Mouse (Mus musculus) heart, embryonic 15.5 days (tissue): ENCODE results near the gene Lsm11. TPM values are rescaled to one million over a fixed set of nuclear protein-coding genes. Genes with fewer than 3 reads are reported as not detected.

ENCODE experiments used
- ATAC-seq: fragments of 200-750 bp; cut with Nextera tagmentation; replicated peaks from 2 replicates; pipeline ENCODE4 v1.8.0; 2017; ENCODE audit warnings: low read depth, moderate TSS enrichment; ENCODE audit not compliant: insufficient number of reproducible peaks, insufficient read depth, low FRiP score
- H3K27ac ChIP-seq: fragments of 300-500 bp; sonication (generic); 2 replicates; pipeline ENCODE4 v1.5.1; 2015; ENCODE audit warnings: mild to moderate bottlenecking, inconsistent platforms
- H3K27me3 ChIP-seq: fragments of 300-500 bp; sonication (generic); 2 replicates; pipeline ENCODE4 v1.6.1; 2015; ENCODE audit warnings: inconsistent platforms
- H3K36me3 ChIP-seq: fragments of 300-500 bp; sonication (generic); 2 replicates; pipeline ENCODE4 v1.6.1; 2015; ENCODE audit warnings: mild to moderate bottlenecking, inconsistent platforms
- H3K4me1 ChIP-seq: fragments of 300-500 bp; sonication (generic); replicated peaks from 2 replicates; pipeline ENCODE4 v1.6.1; 2015; ENCODE audit warnings: inconsistent platforms
- H3K4me2 ChIP-seq: fragments of 300-500 bp; sonication (generic); 2 replicates; pipeline ENCODE4 v1.6.1; 2015; ENCODE audit warnings: inconsistent platforms, mild to moderate bottlenecking, moderate library complexity
- H3K4me3 ChIP-seq: fragments of 300-500 bp; sonication (generic); 2 replicates; pipeline ENCODE4 v1.5.1; 2015; ENCODE audit warnings: mild to moderate bottlenecking, inconsistent platforms
- H3K9ac ChIP-seq: fragments of 300-500 bp; sonication (generic); 2 replicates; pipeline ENCODE4 v1.6.1; 2015; ENCODE audit warnings: mild to moderate bottlenecking, inconsistent platforms
- H3K9me3 ChIP-seq: fragments of 300-500 bp; sonication (generic); replicated peaks from 2 replicates; pipeline ENCODE4 v1.6.1; 2016; ENCODE audit warnings: inconsistent platforms
- whole genome bisulfite sequencing: fragments of 180-500 bp; shearing (Covaris S2); methylation state at CpG from one replicate; pipeline ENCODE4 v1.1.7; 2015; ENCODE audit warnings: mixed read lengths; 5-methylcytosine and 5-hydroxymethylcytosine counted together
- polyA plus RNA-seq: library from polyadenylated mRNA; unstranded; fragments of >200 nt; fragmentation: Nextera tagmentation; extraction: Ambion mirVana; gene quantifications from 2 replicates; pipeline ENCODE4 v1.2.1, GENCODE M21; 2015

The Lsm11 gene
- polyA plus RNA-seq, 1 experiment from 2014 or later: 5.4 TPM

DNA sequence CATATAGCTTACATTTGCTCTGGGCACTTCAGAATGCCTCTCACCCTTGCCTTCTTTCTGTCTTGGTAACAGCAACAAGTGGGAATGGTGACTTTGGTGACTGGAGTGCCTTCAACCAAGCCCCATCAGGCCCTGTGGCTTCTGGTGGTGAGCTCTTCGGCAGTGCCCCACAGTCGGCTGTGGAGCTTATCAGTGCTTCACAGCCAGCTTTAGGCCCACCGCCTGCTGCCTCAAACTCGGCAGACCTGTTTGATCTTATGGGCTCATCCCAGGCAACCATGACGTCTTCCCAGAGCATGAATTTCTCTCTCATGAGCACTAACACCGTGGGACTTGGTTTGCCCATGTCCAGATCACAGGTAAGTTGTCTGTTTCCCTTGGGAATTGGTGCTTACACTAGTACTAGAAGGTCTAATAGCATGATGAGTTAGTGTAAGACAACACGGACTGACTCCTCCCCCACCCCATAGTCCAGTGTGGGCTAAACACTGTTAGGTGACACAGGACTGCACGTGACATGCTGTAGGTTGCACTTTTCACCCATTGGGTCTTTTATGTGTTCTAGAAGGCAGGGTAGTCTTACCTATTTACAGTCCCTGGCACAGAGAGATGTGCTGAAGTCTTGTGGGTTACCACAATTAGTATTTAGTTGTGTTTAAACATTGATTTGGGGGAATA is 38.5 kb downstream of the Lsm11 start:
- Histone ChIP-seq H3K27me3 (no peaks in the 10 kb centered on the region), H3K4me2 (no peak overlapping the region), H3K9me3 (no peaks in the 10 kb centered on the region), H3K9ac (no peak overlapping the region), H3K27ac (no peak overlapping the region), H3K36me3 (peaks cover 69% of the 10 kb centered on the region), H3K4me3 (no peak overlapping the region), H3K4me1 (no peaks in the 10 kb centered on the region)
- no peak for ATAC-seq
- 76% methylated on average over 8 of the region's 8 CpGs for WGBS

DNA sequence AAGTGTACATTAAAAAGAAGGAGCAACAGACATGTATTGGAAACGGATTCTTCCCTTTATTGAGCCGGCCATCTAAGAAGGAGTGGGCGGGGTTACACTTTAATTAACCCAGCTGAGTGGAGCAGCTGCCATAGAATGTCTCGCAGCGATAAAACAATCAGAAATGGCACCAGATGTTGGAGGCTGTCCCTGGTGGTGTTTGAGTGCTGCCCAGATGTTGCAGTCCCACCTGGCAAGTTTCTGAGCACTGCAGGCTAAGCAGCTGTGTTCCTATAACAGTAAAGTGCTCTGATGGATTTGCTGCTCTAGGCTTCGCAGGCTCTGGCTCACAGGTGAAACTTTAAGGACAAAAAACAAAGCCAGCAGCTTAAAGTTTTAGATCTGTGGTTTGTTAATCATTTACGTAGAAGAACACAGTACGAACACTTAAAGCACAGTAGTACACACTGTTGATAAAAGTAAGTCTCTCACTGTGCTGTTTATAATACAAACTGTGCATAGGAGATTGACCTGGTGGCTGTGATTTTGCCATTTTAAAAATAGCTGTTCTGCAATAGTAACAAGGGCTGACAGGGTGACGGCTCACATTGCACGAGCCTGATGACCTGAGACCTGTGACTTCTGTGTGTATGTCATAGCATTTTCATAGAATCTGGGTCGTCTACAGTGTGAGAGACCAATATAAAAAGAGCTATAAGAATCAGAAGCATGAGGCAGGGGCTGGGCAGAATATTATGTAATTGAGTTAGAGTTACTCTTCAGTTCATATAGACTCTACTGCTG is 44.3 kb downstream of the Lsm11 start:
- Histone ChIP-seq H3K27me3 (no peaks in the 10 kb centered on the region), H3K9me3 (no peaks in the 10 kb centered on the region), H3K27ac (peak overlapping the region; percentile 71), H3K4me3 (no peak overlapping the region), H3K36me3 (peaks cover 29% of the 10 kb centered on the region), H3K9ac (no peak overlapping the region), H3K4me1 (peaks cover 7% of the 10 kb centered on the region), H3K4me2 (no peak overlapping the region)
- no peak for ATAC-seq
- 64% methylated on average over 11 of the region's 11 CpGs for WGBS

DNA sequence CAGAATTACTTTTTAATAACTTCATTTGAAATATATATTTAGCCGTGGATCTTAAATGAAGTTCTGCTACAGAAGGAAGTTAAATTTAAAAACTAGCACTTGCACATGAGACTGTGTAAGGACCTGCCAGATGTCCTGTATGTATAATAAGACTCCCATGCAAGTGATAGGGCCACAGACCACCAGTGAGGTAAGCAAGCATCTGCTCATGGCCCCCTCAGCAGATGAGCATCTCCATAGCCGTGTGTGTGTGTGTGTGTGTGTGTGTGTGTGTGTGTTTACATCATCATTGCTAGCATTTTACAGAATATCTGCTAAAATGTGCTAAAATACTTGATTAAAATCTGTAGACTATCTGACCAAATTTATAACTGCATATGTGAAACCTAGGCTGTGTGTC is 47.3 kb downstream of the Lsm11 start:
- H3K9me3 ChIP-seq: no peaks in the 10 kb centered on the region
- ATAC-seq: no peak
- H3K4me2 ChIP-seq: no peak overlapping the region
- no peak overlapping the region for H3K9ac ChIP-seq
- 86% methylated on average over 2 of the region's 2 CpGs for WGBS
- H3K4me1 ChIP-seq: peaks cover 15% of the 10 kb centered on the region
- no peaks in the 10 kb centered on the region for H3K27me3 ChIP-seq
- no peak overlapping the region for H3K27ac ChIP-seq
- no peak overlapping the region for H3K4me3 ChIP-seq
- peaks cover 33% of the 10 kb centered on the region for H3K36me3 ChIP-seq

DNA sequence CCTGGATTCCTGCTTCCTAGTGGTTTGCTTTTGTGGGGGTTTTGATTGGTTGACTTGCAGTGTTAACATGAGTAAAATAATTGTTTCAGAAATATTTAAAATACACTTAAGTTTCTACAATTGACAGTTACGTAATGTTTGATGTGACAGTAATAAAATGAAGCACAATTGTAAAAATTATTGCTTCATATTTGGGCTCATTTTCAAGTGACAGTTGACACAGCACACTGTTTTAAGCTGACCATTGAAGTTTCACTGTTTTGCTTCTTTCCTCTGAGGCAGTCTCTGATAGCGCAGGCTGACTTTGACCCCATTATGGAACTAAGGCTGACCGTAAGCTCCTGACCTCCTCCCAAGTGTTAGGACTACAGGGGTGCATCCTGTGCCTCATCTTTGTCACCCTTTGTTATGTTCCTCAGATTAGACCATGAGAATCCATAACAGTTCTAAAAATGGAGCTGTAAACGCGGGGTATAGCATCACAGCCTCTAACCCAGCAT is 51.8 kb downstream of the Lsm11 start:
- no peak for ATAC-seq
- WGBS: 62% methylated on average over 5 of the region's 5 CpGs
- H3K27me3 ChIP-seq: no peaks in the 10 kb centered on the region
- no peaks in the 10 kb centered on the region for H3K9me3 ChIP-seq
- H3K27ac ChIP-seq: no peak overlapping the region
- no peak overlapping the region for H3K4me2 ChIP-seq
- H3K36me3 ChIP-seq: peaks cover 52% of the 10 kb centered on the region
- no peak overlapping the region for H3K9ac ChIP-seq
- H3K4me3 ChIP-seq: no peak overlapping the region
- peaks cover 7% of the 10 kb centered on the region; the same call in 1 of the 2 replicates for H3K4me1 ChIP-seq

DNA sequence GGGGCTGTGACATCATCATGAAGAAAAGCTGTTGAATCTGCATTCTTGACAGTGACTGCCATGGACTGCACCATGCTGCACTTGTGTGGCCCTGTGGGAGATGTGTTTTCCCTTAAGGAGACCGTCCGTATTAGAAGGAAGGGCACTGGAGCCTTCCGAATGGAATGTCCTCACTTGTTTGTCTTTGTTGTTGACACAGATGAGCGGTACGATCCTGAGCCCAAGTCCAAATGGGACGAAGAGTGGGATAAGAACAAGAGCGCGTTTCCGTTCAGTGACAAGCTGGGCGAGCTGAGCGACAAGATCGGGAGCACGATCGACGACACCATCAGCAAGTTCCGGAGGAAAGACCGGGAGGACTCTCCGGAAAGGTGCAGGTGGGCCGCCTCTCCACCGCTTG is 54.3 kb downstream of the Lsm11 start:
- no peak overlapping the region for H3K4me2 ChIP-seq
- no peak overlapping the region for H3K9ac ChIP-seq
- H3K4me3 ChIP-seq: no peak overlapping the region
- H3K36me3 ChIP-seq: peaks cover 50% of the 10 kb centered on the region
- no peaks in the 10 kb centered on the region for H3K9me3 ChIP-seq
- H3K4me1 ChIP-seq: peaks cover 7% of the 10 kb centered on the region; the same call in 1 of the 2 replicates
- no peak overlapping the region for H3K27ac ChIP-seq
- no peak for ATAC-seq
- H3K27me3 ChIP-seq: no peaks in the 10 kb centered on the region
- 90% methylated on average over 20 of the region's 20 CpGs for WGBS

DNA sequence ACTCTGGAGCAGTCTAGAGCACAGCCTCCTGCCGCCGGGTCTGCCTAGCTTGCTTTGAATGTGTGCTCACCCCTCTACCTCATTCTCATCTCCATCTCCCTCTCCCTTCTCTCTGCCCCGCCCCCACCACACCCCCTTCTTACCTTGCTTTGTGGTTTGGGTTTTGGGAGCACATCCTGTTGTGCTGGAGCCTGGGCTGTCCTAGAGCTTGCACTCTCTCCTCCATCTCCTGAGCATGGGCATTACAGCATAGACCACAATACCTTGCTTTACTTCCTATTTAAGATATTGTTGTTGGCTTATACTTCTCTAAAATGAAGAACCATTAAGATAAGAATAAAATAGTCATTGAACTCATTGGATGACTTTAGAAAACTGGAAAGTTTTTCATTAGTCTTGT is 54.8 kb downstream of the Lsm11 start:
- Histone ChIP-seq H3K27me3 (no peaks in the 10 kb centered on the region), H3K27ac (no peak overlapping the region), H3K9me3 (no peaks in the 10 kb centered on the region), H3K9ac (no peak overlapping the region), H3K36me3 (peaks cover 46% of the 10 kb centered on the region), H3K4me2 (no peak overlapping the region), H3K4me1 (peaks cover 7% of the 10 kb centered on the region; the same call in 1 of the 2 replicates), H3K4me3 (no peak overlapping the region)
- ATAC-seq: no peak
- 82% methylated on average over 3 of the region's 3 CpGs for WGBS

DNA sequence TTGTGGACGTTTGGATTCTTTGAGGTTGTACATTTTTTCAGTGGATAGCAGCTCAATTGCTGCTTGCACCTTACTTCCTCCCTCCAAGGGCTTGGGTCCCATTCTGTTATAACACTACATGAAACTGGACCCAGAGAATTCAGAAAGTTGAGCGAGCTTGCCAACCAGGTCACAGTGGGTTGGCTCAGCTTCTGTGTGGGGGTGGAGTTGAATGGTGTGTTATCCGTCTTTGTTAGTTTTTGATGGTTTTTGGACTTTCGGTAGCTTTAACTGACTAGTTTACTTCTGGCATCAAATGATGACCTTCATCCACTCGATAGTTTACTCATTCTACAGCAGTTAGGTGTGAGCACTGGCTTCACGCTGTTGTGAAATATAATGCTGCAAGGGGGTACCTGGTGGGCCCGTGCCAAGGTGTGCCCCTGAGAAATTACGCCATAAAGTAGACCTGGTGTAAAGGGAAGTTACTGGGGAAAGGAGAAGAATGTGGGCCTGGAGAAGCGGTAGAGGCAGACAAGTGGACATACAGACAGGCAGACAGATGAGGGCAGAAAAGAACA is 56.2 kb downstream of the Lsm11 start:
- H3K4me3 ChIP-seq: no peak overlapping the region
- 88% methylated on average over 9 of the region's 9 CpGs for WGBS
- no peak overlapping the region for H3K4me2 ChIP-seq
- no peaks in the 10 kb centered on the region for H3K27me3 ChIP-seq
- no peak overlapping the region for H3K9ac ChIP-seq
- no peak for ATAC-seq
- peaks cover 10% of the 10 kb centered on the region for H3K4me1 ChIP-seq
- no peak overlapping the region for H3K27ac ChIP-seq
- peaks cover 31% of the 10 kb centered on the region for H3K36me3 ChIP-seq
- no peaks in the 10 kb centered on the region for H3K9me3 ChIP-seq

DNA sequence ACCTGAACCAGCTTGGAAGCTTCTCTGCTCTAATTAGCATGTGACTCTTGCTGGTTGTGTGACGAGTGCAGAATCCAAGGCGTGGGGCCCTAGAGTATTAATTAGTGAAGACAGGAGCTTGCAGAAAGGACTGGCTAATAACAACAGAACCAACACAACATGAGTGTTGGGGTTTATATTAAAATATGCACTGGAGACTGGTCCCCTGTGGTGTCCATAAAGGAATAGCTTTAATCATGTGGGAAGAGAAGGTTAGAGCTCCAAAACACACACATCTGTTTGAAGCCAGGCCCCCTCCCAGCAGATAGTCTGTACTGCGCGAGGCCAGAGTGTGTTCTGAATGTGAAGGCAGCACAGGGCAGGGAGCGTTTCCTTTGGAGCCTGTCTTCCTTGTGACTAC is 58.1 kb downstream of the Lsm11 start:
- no peak for ATAC-seq
- peaks cover 16% of the 10 kb centered on the region for H3K4me1 ChIP-seq
- WGBS: 90% methylated on average over 5 of the region's 5 CpGs
- no peak overlapping the region for H3K4me2 ChIP-seq
- no peak overlapping the region for H3K27ac ChIP-seq
- H3K4me3 ChIP-seq: no peak overlapping the region
- H3K36me3 ChIP-seq: peaks cover 22% of the 10 kb centered on the region
- H3K9ac ChIP-seq: no peak overlapping the region
- no peaks in the 10 kb centered on the region for H3K9me3 ChIP-seq
- no peaks in the 10 kb centered on the region for H3K27me3 ChIP-seq

DNA sequence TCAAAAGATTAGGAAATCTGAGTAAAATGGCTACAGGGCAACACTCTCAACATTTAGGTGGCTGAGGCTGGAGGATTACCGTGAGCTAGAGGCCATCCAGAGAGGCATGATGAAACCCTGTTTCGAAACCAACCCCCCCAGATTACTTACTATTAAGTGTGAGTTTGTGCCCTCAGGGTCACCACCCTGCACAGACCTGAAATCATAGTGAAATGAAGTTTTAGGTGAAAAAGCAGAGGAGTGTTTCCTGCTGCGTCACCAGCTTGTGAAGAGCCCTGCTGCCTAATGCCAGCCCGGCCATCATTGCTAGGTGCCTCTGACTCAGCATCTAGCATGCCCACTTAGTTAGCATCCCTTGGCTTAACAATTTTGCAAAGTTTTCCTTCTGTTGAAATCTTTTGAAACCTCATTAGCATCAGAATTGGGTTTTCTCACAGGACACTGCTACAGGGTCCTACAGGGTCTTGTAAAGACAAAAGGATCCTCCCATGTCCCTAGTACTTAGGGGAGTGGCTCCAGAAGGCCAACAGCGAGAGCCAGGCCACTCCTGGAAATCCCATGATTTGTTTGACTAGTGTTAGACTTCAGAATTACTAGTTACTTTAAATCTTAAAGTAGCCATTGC is 59.0 kb downstream of the Lsm11 start:
- ATAC-seq: no peak
- Histone ChIP-seq H3K27me3 (no peaks in the 10 kb centered on the region), H3K4me3 (no peak overlapping the region), H3K9ac (no peak overlapping the region), H3K4me1 (peaks cover 20% of the 10 kb centered on the region), H3K4me2 (no peak overlapping the region), H3K27ac (no peak overlapping the region), H3K9me3 (no peaks in the 10 kb centered on the region), H3K36me3 (peaks cover 13% of the 10 kb centered on the region)
- WGBS: 86% methylated on average over 5 of the region's 5 CpGs

DNA sequence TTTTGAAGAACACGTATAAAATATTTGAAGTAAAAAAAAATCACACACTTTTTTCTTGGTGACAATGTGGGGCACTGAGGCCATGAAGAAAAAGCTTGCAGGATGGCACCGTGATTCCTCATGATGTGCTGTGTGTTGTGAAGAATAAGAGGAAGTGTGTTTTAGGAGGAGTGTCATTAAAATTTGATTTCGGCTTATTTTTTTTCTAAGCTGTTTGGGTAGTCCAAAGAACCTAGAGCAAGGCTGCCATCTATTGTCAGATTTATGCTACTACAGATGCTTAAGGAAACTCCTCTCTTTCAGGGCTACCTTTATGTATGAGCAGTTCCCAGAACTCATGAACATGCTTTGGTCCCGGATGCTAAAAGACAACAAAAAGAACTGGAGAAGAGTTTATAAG is 60.7 kb downstream of the Lsm11 start:
- peaks cover 8% of the 10 kb centered on the region; the same call in 1 of the 2 replicates for H3K36me3 ChIP-seq
- H3K4me2 ChIP-seq: peak overlapping the region; percentile 28; the same call in 1 of the 2 replicates
- no peak overlapping the region for H3K4me3 ChIP-seq
- no peaks in the 10 kb centered on the region for H3K27me3 ChIP-seq
- H3K27ac ChIP-seq: no peak overlapping the region
- no peaks in the 10 kb centered on the region for H3K9me3 ChIP-seq
- no peak overlapping the region for H3K9ac ChIP-seq
- ATAC-seq: no peak
- WGBS: 37% methylated on average over 4 of the region's 4 CpGs
- peaks cover 36% of the 10 kb centered on the region for H3K4me1 ChIP-seq

DNA sequence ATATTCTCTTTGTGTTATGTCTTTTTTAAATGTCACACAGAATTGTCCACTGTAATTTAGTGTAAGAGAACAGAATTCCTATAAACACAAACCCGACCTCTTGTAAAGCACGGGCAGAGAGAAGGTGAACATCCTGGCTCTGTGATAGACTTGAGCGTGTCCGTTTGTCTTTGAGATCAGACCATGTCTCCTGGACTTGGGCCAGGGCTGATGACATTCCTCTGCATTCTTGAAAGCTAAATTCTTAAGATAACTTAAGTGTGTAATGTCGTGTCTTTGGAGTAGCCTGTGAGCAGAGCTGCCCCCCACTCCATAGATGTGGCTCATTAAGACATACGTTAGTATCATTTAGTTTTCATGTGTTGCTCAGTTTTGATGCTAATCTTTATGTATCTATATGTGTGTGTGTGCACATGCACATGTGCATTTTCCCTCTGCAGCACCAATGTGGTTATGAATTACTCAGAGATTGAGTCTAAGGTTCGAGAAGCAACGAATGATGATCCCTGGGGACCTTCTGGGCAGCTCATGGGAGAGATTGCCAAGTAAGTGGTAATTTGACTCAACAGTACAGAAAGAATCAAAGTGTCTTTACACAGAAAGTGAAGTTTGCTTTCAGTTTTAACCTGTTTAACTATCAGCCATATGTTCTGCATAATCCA is 61.3 kb downstream of the Lsm11 start:
- 20% methylated on average over 8 of the region's 8 CpGs for whole genome bisulfite sequencing
- no peak for ATAC-seq
- H3K9ac ChIP-seq: no peak overlapping the region
- no peak overlapping the region for H3K27ac ChIP-seq
- H3K4me1 ChIP-seq: peaks cover 42% of the 10 kb centered on the region
- peak overlapping the region; percentile 28; the same call in 1 of the 2 replicates for H3K4me2 ChIP-seq
- H3K4me3 ChIP-seq: no peak overlapping the region
- H3K36me3 ChIP-seq: peaks cover 8% of the 10 kb centered on the region; the same call in 1 of the 2 replicates
- H3K27me3 ChIP-seq: no peaks in the 10 kb centered on the region
- H3K9me3 ChIP-seq: no peaks in the 10 kb centered on the region
